Mouse (Mus musculus): ENCODE results near the gene Rims1.

GRCm38 (mm10) chr1:22265528-22265927, 540.3 kb downstream of the Rims1 start:
- no peak for TF ChIP-seq GATA1 (IDR thresholded peaks at IDR 0.05; ENCODE audit: borderline replicate concordance, low read length)
- no peak for TF ChIP-seq FLI1 (IDR thresholded peaks at IDR 0.05; ENCODE audit: low read length)
